Mouse (Mus musculus): ENCODE data around the gene Cfap61.

Gene Cfap61

DNA sequence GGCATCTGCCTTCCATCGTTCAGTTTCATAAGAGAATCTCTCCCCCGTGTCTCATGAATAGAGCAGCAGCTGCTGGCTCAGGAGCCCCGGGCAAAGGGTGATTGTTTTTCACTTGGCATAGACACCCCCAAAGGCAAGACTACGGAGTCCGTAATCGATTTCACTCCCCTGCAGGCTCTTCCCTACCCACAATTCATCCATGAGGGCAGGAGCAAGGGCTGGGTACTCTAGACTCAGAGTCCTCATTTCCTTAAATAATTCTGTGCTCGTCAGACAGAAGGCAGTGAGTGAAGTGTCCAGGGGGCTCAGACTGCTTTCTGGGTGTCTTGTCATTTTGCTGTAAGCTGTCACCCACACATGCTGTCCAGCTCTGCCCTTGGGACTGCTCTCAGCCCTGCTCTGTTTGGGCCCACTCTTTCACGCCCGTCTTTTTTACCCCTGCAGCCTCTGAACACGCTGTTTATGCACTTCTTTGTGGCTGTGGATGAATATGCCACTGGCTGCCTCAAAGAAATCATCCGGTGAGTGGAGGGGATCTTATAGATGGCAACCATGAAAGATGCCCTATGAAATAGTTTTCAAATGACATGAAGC, 15.0 kb downstream of the Cfap61 start:
- no peak for DNase-seq (ENCODE audit: low read depth in 1 of 2, low spot score in 2 of 2)

DNA sequence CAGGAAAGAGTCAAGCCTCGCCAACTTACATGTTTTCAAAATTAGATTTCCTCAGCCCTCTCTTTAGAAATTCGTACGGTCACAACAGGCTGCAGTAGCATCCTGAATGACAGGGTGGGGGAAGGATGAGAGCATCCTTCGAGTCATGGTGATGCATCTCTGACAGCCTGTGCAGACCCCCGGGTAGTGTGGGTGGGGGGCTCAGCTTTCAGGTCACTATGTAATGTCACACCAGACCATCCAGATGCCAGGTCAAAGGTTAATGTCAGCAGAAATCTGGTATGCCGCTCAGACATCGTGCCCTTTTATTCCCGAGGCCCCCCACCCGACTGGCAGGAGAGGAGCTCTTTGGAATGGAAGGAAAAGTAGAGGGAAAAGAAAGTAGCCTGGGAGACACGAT, 15.7 kb downstream of the Cfap61 start:
- no peak for DNase-seq (ENCODE audit: low read depth in 1 of 2, low spot score in 2 of 2)

DNA sequence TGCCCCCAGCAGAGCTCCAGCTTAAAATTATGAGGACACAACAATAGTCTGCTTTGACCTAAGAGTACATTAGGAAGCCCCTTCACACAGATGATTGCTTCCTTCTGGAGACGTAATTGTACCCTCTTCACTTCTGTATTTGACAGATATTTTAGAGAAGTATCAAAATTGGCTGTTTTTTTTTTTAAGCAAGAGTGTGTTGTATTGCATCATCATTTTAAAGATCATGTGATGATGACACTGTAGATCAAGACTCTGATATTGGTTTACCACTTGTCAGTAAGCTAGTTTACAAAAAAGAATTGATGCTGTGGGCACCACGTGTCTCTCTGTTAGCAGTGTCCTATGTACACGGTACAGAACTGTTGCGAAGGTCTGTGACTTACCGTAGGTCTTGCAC, 18.1 kb downstream of the Cfap61 start:
- DNase-seq (ENCODE audit: low read depth in 1 of 2, low spot score in 2 of 2), result no peak

DNA sequence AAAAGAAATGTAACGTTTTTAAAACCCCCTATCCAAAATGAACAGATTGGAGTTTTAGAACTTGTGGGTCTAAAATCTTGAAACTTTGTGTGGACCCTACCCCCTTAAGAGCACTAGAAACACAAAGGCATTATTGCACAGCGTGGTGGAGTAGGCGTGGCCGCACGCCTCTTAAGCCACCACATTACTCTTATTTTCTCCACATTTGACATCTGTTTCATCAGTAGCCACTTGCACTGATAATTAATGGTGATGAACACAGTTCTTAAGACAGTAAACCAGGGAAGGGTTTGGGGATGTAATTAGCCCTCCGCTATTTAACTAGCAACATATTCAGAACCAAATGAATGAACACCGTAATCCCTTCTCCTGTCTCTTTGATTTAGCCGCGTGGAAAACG, 21.3 kb downstream of the Cfap61 start:
- no peak for DNase-seq (ENCODE audit: low read depth in 1 of 2, low spot score in 2 of 2)

DNA sequence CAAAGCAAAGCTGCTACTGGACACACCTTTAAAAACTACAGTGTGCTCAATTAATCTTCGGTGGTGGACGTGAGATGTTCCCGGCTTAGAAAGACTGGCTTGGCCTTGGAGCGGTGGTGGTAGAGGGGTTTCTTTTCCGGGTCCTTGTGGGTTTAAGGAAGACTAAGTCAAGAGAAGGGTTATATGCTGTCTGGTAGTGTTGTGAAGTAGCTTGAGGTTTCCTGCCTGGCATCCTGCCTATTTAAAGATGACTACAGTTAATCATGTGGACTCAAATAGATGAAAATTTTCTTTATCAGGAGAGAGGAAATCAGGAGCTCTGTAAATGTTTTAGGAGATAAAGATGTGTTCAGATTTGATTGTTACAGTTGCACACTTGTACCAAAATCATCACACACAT, 21.7 kb downstream of the Cfap61 start:
- DNase-seq (ENCODE audit: low read depth in 1 of 2, low spot score in 2 of 2), result no peak

DNA sequence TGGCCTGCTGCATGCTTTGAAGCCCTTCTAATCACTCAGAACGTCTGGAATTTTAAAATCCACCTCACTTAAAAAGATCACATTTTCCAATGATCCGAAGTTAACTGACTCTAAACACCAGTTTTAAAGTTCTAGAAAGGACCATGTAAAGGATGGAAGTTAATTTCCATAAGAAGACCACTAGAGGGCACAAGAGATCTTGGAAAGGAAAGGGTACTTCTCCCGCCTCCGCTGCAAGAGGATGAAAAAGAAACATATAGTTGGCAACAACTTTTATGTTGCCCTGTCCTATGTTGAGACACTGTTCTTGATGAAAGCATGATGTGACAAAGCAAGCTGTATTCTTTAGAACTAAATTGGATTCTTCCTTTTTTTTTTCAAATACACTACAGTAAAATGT, 22.9 kb downstream of the Cfap61 start:
- no peak for DNase-seq (ENCODE audit: low read depth in 1 of 2, low spot score in 2 of 2)

DNA sequence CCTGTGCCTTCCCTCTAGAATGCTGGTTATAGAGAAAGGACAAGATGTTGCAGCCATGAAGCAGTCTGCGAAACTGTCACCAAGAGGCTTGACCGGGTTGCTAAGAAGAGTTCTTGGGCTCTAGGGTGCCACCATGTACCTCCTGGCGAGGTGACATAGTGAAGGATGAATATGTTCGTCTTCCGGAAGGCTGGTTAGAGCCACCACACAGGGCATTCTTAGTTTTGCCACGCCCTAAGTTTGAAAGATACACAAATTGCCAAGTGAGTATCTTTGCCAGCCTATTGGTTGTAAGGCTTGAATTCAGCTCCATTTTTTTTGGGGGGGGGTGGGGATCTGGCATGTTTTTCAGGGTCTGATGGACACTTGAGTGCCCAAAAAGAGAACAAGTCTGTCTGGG, 23.5 kb downstream of the Cfap61 start:
- DNase-seq (ENCODE audit: low read depth in 1 of 2, low spot score in 2 of 2), result no peak

DNA sequence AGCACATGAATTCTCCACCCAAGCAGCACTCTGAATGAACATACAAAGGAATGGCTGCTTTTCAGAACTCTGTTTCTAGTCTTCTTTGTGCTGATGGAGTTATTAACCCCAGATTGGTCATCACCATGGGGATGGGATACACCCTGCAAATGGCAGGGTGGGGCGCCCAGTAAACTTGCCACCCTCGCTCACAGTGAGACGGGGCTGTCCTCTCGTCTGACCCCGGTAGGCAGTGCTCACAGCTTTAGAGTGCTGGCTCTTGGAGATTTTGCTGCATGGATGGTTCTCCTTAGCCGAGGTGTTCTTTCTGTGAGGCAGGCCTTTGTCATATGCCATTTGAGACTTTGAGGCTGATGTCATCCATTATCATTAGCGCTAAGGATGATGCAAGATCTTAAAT, 24.0 kb downstream of the Cfap61 start:
- DNase-seq (ENCODE audit: low read depth in 1 of 2, low spot score in 2 of 2), result no peak

DNA sequence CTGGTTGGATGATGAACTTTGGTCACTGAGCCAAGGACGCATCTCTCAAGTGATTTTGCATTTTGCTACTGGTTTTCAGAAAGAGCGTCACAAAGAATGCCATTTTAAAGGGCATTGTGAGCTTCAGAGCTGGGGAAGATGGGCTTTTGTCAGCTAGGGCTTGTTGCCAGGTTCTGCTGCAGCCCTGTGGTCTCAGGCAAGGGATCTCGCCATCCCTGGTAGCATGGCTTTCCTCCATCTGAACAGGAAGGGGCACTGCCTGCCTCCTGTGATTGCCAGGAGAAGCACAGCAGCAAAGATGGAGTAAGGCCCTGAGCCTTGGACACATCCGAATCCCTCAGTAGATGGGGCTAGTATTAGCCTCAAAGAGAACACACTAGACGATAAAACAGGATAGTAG, 27.3 kb downstream of the Cfap61 start:
- no peak for DNase-seq (ENCODE audit: low read depth in 1 of 2, low spot score in 2 of 2)

DNA sequence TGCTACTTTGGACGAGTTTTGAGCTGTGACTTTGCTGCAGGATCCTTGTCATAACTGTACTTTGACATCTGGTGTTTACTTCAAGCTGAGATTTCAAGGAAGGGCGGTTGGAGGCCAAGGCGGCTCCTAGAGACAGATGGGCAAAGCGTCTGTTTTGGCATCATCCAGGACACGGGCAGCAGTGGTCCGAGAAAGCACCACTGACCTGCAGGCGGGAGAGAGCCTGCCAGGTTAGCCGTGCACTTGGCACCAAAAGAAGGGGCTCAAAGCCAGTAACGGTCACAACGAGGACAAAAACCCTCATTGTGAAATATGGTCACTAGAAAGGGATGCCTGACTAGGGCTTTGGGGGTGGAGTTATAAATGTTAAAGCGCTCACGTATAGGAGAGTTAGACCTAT, 36.2 kb downstream of the Cfap61 start:
- no peak for DNase-seq (ENCODE audit: low read depth in 1 of 2, low spot score in 2 of 2)

DNA sequence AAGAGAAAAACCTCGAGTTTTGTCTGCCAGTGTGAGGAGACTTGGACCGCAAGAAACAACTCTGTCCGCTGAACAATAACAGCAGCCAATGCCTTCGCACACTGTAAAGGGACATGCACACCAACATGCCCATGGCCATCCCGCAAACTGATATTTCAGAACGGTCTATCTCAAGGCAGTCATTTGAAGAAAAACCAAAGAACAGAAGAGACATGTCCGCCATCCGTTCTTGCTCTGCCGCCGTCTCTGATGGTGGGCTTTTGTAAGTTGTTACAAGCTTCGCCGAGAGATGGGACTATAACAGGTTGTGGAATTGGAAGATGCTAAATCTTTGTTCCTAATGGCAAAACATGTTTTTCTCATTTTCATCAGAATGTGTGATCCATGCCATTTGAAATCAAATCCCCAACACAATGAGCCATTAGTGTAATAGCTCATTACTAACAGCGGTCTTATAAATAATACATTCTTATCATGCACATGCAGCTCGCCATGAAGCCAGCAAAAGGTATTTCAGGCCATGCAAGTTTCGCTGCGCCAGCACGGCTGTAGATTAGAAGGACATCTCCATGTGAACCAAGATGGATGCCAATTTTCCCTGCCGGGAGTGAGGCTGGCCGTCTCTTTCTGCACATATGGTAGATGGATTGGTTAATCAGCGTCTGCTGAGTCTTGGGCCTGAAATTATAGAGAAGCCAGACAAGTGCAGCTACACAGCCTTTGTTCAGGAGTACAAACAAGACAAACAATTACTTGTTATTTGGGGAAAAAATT, 36.8 kb downstream of the Cfap61 start:
- DNase-seq (ENCODE audit: low read depth in 1 of 2, low spot score in 2 of 2), result no peak

DNA sequence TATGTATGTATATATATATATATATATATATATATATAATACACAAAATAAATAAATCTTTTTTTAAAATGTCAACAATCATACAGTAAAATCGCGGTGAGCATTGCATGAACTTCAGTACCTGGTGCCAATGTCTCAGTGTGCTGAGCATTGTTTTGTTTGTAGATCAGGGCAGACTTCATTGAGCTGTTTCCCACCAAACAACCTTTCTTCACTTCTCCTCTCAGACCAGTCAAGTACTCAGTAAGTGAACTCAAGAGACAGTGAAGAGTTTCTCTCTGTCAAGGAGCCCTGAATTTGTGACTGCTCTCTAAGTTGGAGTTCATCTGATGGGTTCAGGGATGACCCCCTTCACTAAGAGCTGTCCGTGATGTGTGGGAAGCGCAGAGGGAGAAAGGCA, 38.0 kb downstream of the Cfap61 start:
- DNase-seq (ENCODE audit: low read depth in 1 of 2, low spot score in 2 of 2), result no peak

DNA sequence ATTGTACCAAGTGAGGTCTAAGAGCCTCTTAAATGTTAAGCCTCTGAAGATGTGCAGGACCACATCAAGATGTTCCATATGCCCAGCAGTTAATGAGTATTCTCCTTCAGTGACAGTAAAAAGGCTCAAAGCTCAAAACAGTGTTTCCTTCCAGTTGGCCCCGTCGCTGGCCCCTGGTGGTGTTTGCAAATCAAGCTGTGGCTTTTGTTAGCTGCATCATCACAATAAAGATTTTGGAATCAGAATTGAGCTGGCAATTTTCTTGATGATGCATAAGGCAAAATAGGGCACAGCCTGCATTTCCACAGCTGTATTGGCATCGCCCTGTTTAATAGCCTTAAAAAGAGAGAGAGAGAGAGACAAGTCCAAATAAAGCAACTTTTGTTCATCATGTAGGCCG, 45.0 kb downstream of the Cfap61 start:
- no peak for DNase-seq (ENCODE audit: low read depth in 1 of 2, low spot score in 2 of 2)

DNA sequence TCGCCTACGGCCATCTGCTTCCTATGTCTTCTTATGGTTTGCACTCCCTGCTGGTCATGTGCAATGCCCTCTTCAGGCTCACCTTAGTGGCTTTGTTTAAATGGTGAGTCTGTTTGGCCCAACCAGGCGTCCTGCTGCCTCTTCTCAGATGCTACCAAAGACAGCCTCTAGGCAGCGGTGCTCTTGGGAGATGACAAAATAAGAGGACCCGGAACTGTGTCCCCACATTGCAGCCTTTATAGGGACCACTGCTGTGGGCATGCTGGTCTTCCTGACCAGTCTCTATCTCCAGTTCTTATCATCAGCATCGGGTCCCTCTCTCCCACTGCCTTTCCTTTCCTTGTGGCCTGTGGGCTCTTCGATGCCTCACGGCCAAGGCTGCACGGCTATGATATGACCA, 46.3 kb downstream of the Cfap61 start:
- DNase-seq (ENCODE audit: low read depth in 1 of 2, low spot score in 2 of 2), result no peak

DNA sequence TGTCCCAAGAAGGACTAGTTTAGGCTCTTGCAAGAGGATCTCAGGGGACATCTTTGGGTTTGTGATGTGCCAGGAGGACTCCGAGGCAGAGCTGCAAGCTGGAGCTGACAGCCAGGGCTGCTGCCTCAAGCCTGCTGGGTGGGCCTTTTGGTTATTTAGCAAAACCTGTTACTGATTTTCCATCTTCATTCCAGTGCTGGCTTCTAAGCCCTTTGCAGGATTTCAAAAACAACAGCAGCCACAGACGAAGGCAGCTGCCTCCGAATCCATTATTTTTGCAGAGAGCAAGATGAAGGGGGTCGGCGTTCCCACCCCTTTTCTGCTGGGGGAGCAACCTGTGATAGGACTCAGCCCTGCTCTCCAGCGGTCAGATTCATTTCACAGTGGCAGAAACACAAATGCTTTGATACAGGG, 47.1 kb downstream of the Cfap61 start:
- DNase-seq (ENCODE audit: low read depth in 1 of 2, low spot score in 2 of 2), result no peak

DNA sequence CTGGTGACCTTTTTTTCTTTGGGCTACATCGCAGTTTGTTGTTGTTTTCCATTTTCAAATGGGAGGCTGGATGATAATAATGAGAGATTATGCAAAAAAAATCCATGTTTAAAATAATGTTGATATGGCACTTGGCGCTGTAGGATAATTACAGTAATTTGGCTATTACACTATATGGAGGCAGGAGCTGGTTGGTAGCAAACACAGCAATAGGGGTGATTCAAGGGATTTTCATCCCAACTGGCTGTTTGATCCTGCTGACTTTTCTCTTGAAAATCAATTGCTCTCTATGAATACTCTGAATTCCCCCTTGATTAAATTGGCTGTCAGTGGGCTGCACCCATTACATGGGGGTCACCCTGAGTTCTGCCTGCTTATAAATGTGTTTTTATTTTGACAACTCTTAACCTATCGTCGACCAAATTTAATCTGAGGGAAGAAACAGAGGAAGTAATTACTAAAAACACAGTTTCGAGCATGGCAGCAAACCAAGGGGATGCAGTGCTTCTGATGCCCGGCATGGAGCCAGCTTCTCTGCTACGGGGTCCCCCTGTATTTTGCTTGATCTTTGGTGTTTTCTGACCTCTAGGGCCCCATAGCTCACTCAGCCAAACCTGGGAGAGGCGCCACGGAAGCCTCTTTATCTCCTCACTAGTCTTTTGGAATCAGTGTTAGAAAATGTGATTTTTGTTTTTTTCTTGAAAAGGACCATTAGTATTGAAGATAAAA, 47.9 kb downstream of the Cfap61 start:
- no peak for DNase-seq (ENCODE audit: low read depth in 1 of 2, low spot score in 2 of 2)

DNA sequence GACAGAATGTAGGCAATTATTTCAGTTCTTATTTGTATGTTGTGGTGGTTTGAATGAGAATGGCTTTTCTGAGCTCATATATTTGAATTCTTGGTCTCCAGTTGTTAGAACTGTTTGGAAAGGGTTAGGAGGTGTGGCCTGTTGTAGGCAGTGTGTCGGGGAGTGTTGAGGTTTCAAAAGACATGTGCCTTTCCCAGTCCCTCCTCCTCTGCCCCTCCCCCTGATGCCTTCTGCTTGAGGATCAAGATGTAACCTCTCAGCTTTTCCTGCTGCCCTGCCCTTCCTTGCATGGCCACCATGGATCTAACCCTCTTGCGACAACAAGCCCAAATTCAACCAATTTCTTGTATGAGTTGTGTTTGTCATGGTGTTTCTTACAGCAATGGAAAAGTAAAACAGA, 53.2 kb downstream of the Cfap61 start:
- DNase-seq (ENCODE audit: low read depth in 1 of 2, low spot score in 2 of 2), result no peak

DNA sequence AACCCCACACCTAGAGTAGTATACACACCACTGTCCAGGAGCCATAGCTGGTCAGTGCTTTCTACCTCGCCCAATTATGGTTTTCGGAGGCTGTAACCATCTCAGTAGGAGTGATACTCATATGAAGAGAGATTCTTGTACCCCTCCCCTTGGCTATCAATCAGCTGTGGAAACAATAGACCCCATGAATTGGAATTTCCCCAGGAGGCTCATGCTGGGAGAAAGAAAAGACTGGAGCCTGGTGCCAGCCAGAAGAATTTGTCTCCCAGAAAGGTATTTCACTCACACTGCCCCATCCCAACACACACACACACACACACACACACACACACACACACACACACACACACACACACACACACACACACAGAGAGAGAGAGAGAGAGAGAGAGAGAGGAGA, 55.9 kb downstream of the Cfap61 start:
- DNase-seq (ENCODE audit: low read depth in 1 of 2, low spot score in 2 of 2), result no peak

DNA sequence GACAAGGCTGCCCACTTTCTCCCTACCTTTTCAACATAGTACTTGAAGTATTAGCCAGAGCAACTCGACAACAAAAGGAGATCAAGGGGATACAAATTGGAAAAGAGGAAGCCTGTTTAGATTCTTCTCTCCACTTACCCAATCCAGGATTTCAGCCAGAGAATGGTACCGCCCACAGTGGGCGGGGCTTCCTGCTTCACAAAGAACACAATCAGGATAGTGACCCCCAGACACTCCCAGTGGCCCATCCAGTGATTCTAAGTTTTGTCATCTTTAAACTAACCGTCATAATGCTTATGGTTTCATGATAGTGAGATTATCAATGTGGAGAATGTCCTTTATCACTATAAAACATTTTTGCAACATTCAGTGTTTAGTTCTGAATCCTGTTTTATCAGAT, 61.9 kb downstream of the Cfap61 start:
- DNase-seq (ENCODE audit: low read depth in 1 of 2, low spot score in 2 of 2), result no peak

DNA sequence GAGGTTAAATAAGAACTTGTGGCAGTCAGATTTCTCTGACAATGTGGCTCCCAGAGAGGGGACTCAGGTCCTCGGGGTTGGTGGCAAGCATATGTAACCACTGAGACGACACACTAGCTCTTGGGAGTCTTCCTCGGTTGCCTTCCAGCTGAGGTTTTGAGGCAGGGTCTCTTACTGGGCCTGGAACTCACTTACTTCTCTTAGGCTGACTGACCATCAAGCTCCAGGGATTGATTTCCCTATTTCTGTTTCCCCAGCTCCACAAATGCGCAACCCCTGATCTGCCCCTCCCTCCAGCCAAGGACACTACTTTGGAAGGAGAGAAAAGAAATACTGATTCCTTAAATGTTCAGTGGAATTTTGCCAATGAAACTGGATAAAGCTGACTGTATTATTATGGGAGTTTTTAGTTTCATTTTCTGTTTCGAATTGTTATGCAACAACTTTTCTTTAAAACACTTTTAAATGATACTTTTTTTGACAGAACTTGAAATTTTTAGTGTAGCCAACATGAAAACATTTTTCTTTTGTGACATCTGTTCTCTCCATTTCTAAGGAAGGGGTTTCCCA, 63.5 kb downstream of the Cfap61 start:
- no peak for DNase-seq (ENCODE audit: low read depth in 1 of 2, low spot score in 2 of 2)

DNA sequence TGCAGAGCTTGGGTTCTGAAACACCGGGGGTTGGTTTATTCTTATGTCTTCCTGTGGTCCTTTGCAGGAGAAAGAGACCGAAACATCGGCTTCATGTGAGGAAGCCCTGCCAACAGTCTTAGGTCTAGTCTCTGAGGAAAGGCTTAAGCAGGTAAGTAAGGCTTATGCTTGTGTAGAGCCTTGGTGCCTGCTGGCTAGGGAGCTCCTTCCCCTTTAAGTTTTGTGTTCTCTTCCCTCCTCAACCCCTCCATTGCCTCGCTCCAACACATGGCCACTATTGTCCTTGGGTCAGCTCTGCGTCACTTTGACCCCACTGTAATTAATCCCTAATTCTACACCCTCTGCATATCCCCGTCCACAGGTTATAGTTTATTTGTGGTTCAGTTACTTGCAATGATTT, 74.2 kb downstream of the Cfap61 start:
- no peak for DNase-seq (ENCODE audit: low read depth in 1 of 2, low spot score in 2 of 2)
